Comparison of ENCODE assay signal across 9 mouse cellular contexts in the genomic region with DNA sequence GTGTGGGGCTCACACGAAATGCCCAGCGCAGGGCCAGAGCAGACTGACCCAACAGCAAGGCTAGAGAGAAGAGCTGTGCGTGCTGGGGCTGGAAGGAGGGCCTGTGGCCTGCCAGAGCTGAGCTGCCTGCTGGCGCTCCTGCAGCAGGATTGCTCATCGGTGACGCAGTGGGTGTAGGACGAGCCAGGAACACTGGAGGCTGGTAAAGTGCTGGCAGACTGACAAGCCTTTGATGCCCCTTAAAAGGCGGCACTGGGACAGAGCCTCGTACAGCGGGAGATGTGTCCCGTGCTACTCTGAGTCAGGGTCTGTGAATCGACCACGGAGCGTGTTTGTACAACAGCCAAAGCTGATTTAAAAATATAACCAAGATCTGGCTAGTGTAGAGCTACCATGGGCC. TPM values are rescaled to one million over a fixed set of nuclear protein-coding genes. Genes with fewer than 3 reads are reported as not detected.
DNase-seq lines count a peak whose midpoint lies in the region; ATAC-seq lines count a peak whose summit lies in the region.
"Had no signal": no experiment of that assay in that cellular context is flagged by ENCODE, and none has a peak within 500 bp of the region (broad histone marks: within the 10 kb centered on the region; RNA-seq: fewer than 3 reads in every experiment).

No protein-coding gene starts in this region.

- no peaks in the 10 kb centered on the region for H3K36me3 ChIP-seq in limb, embryonic 10.5 days
- no peaks in the 10 kb centered on the region for H3K36me3 ChIP-seq in liver, embryonic 11.5 days (ENCODE audit: control insufficient read depth, insufficient read depth, low read length)

- no peak for ATAC-seq in liver, embryonic 11.5 days (replicated peaks; ENCODE audit: low FRiP score)
- no peak for ATAC-seq in megakaryocyte-erythroid progenitor cell, adult 5-6 weeks (replicated peaks; ENCODE audit: low FRiP score, low TSS enrichment, poor library complexity, severe bottlenecking)

- WGBS in limb, embryonic 10.5 days = 87% methylated on average over 14 of the region's 14 CpGs
- 78% methylated on average over 14 of the region's 14 CpGs for WGBS in liver, embryonic 11.5 days

- peak; percentile 91 for DNase-seq in MN1 (ENCODE audit: low spot score)
- DNase-seq in cerebellum, adult 11-12 months = peak; percentile 85
- DNase-seq in frontal cortex, postnatal 14 days (ENCODE audit: low spot score in 2 of 2) = peak; percentile 78 to 82
- DNase-seq in heart, postnatal 4 days = peak; percentile 92
- DNase-seq in limb, embryonic 10.5 days (ENCODE audit: low spot score) = no peak
- peak; percentile 96 for DNase-seq in right cerebral cortex, adult 18-20 months
- no peak for DNase-seq in liver, embryonic 11.5 days (ENCODE audit: low spot score)

- H3K27me3 ChIP-seq in limb, embryonic 10.5 days (ENCODE audit: low read depth, poor library complexity, severe bottlenecking) = 0 out of 2 replicates have a peak, but pooled peaks cover 6% of the 10 kb centered on the region
- H3K27me3 ChIP-seq in liver, embryonic 11.5 days (replicated peaks; ENCODE audit: control insufficient read depth, insufficient read depth, low read length) = no peaks in the 10 kb centered on the region

- H3K4me1 ChIP-seq in limb, embryonic 10.5 days = peaks cover 66% of the 10 kb centered on the region
- peaks cover 13% of the 10 kb centered on the region for H3K4me1 ChIP-seq in liver, embryonic 11.5 days (replicated peaks; ENCODE audit: control insufficient read depth, insufficient read depth, low read length)

- H3K9me3 ChIP-seq in limb, embryonic 10.5 days (replicated peaks) = no peaks in the 10 kb centered on the region
- H3K9me3 ChIP-seq in liver, embryonic 11.5 days (ENCODE audit: control insufficient read depth, low read length) = no peaks in the 10 kb centered on the region

- no peak overlapping the region for H3K9ac ChIP-seq in liver, embryonic 11.5 days (ENCODE audit: low read depth, low read length)

- H3K27ac ChIP-seq in limb, embryonic 10.5 days = peak overlapping the region; percentile 15; the same call in 1 of the 2 replicates
- no peak overlapping the region for H3K27ac ChIP-seq in liver, embryonic 11.5 days (ENCODE audit: low read depth, low read length)
- H3K27ac ChIP-seq: macrophage had no signal

- no peak overlapping the region for H3K4me2 ChIP-seq in liver, embryonic 11.5 days

- H3K4me3 ChIP-seq in limb, embryonic 10.5 days = no peak overlapping the region
- no peak overlapping the region for H3K4me3 ChIP-seq in liver, embryonic 11.5 days (ENCODE audit: low read depth, low read length)

RNA-seq across cellular contexts. Expression of a gene that starts 43.6 kb away (rescaled TPM):
- 1 to 10 TPM; 2.8 to 3.0 TPM for total RNA-seq in heart, postnatal 4 days (2021)
- polyA plus RNA-seq in limb, embryonic 10.5 days (2016; fragmentation: Nextera tagmentation; extraction: Ambion mirVana) = 3.5 and 6.5 TPM in 2 replicates
- polyA plus RNA-seq in liver, embryonic 11.5 days (2014; fragmentation: Nextera tagmentation; extraction: Ambion mirVana) = 3.4 and 3.5 TPM in 2 replicates
- total RNA-seq in megakaryocyte-erythroid progenitor cell, adult 5-6 weeks (2014; fragmentation: Nextera tagmentation) = 3.8 and 7.6 TPM in 2 replicates
- 1.6 and 1.8 TPM in 2 replicates for total RNA-seq in megakaryocyte-erythroid progenitor cell, adult 5-6 weeks (2017)

RNA-seq across cellular contexts. Expression of a gene that starts 43.8 kb away (rescaled TPM):
- 10 to 100 TPM; 76.1 to 78.4 TPM for total RNA-seq in heart, postnatal 4 days (2021)
- polyA plus RNA-seq in limb, embryonic 10.5 days (2016; fragmentation: Nextera tagmentation; extraction: Ambion mirVana) = 133 and 142 TPM in 2 replicates
- polyA plus RNA-seq in liver, embryonic 11.5 days (2014; fragmentation: Nextera tagmentation; extraction: Ambion mirVana) = 163 and 168 TPM in 2 replicates
- 105 and 108 TPM in 2 replicates for total RNA-seq in megakaryocyte-erythroid progenitor cell, adult 5-6 weeks (2014; fragmentation: Nextera tagmentation)
- 97.8 and 135 TPM in 2 replicates for total RNA-seq in megakaryocyte-erythroid progenitor cell, adult 5-6 weeks (2017)

Comparison
In these comparisons a context has a peak if more than half of its experiments do, and no peak if none do; other contexts are left out.
1. DNase-seq: peak in MN1 (single experiment), cerebellum, adult 11-12 months (single experiment), frontal cortex, postnatal 14 days (2 of 2), heart, postnatal 4 days (single experiment) and right cerebral cortex, adult 18-20 months (single experiment); none in limb, embryonic 10.5 days (single experiment) and liver, embryonic 11.5 days (single experiment).